Mouse (Mus musculus) brown adipose tissue, adult 24 weeks (tissue): ENCODE results near the gene Fdxacb1. TPM values are rescaled to one million over a fixed set of nuclear protein-coding genes. Genes with fewer than 3 reads are reported as not detected.

Source experiments
- H3K27ac ChIP-seq: fragments of 200-500 bp; replicated peaks from 2 replicates; pipeline ENCODE4 v1.5.1; 2012; ENCODE audit warnings: low read depth, mild to moderate bottlenecking, low read length
- H3K4me1 ChIP-seq: fragments of 200-500 bp; 2 replicates; pipeline ENCODE4 v1.6.1; 2012; ENCODE audit warnings: low read length, mixed read lengths; ENCODE audit not compliant: control insufficient read depth, insufficient read depth, insufficient read length
- H3K4me3 ChIP-seq: fragments of 200-500 bp; 2 replicates; pipeline ENCODE4 v1.5.1; 2012; ENCODE audit warnings: low read depth, mild to moderate bottlenecking, low read length, moderate library complexity; ENCODE audit not compliant: insufficient read depth
- polyA plus RNA-seq: library from polyadenylated mRNA; stranded (reverse); fragments of >200 nt; gene quantifications from 2 replicates; pipeline ENCODE4 v1.2.4, GENCODE M21; 2012; ENCODE audit not compliant: missing spikeins, insufficient read depth, insufficient read length

Fdxacb1 gene
- polyA plus RNA-seq, 1 experiment = 5.1 TPM

DNA sequence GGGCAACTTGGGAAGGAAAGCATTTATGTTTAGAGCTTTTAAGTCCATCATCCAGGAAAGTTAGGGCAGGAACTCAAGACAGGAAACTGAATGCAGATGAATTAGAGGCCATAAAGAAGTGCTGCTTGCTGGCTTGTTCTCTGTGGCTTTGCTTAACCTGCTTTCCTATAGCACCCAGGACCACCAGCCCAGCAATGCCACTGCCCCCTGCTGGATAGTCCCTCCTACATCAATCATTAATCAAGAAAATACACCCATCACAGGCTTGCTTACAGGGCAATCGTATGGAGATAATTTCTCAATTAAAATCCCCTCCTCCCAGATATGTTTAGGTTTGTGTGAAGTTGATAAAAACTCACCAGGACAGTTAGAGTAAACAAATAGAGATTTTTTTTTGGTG, 4.7 kb upstream of the Fdxacb1 start:
- no peak overlapping the region for H3K27ac ChIP-seq
- H3K4me3 ChIP-seq = no peak overlapping the region
- H3K4me1 ChIP-seq = no peaks in the 10 kb centered on the region

DNA sequence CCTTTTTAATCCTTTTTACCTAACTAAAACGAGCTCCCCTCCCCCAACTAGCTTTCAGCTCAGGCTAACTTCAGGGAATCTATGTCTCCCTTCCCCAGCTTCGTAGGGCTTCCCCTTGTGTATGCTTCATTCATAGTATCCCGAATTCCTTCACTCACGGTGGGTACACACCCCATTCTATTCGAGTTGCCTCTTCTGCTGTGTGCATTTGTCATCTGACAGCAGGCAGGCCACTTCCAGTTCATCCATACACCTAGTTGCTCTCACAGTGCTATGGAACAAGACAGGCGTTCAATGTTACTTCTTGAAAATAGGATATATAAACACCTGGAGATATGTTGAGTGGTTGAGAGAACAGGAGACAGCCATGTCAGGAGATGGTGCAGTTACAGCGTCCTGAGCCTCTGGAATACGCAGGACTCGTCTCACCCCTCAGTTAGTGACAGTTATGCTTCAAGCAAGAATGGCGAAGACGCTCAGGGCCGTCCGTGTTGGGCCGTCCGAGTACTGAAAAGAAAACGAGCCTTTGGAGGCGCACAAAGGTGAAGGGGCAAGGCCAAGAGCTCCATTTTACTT, 417 bp upstream of the Fdxacb1 start:
- H3K4me3 ChIP-seq = peak overlapping the region; percentile 68
- peak overlapping the region; percentile 79 for H3K27ac ChIP-seq
- no peaks in the 10 kb centered on the region for H3K4me1 ChIP-seq

- Histone ChIP-seq H3K27ac (no peak overlapping the region), H3K4me3 (no peak overlapping the region), H3K4me1 (no peaks in the 10 kb centered on the region)
Observed at GRCm38 (mm10) chr9:50770011-50770410, 2.0 kb downstream of the Fdxacb1 start.

DNA sequence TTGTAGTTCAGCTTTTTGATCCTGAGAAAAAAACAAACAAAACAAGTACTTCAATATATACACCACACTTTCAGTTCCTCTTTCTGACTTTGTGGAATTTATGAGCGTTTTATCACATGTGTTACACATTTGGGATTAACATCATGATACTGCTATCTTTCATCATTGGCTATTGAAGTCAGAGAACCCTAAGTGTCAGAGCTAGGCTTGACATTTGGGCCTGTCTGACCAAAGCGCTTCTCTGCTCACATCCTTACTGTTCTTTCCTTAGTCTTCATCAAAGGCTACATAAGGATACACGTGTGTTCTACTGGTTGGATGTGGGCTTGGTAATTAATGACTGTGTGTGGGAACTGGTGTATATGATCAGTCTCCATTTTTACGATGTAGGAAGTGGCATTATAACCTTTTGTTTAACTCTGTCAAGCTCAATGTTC, 6.0 kb downstream of the Fdxacb1 start:
- Histone ChIP-seq H3K4me3 (no peak overlapping the region), H3K27ac (no peak overlapping the region), H3K4me1 (no peaks in the 10 kb centered on the region)

DNA sequence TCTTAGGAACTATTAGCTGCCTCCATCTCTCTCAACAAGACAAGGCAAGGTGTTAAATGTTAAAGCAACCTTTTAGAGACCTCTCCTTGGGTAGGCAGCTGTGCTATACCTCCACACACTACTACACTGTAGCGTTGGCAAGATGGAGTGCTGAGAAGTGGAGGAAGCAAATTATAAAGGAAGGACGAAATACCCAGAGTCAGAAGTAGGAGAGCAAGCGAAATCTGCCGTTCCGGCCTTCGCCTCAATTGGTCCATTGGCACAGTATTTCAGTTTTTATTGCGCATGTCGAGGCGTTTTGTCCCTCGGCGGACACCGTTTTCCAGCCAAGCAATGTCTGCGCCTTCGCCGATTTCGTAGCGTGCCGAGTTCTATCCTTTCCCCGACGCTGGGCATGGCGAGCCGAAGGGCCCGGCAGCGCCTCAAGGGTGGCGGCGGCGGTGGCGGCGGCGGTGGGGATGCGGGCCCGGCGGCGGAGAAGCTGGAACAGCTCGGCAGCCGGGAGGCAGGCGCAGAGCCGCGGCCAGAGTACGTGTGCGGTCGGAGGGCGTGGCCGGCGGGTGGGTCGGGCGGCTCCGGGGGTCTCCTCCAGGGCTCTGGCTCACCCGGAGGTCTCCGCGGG, 7.1 kb downstream of the Fdxacb1 start, which contains the start of the genes Alg9 and 1110032A03Rik:
Gene Alg9 (plus strand): TSS at position 29 of the 622 bp plus-strand sequence.
Gene 1110032A03Rik (minus strand): TSS at position 530 of the 622 bp plus-strand sequence.
- Histone ChIP-seq H3K4me1 (no peaks in the 10 kb centered on the region), H3K27ac (peak within 1 kb of the TSS; percentile 51), H3K4me3 (peak within 1 kb of the TSS; percentile 67)

DNA sequence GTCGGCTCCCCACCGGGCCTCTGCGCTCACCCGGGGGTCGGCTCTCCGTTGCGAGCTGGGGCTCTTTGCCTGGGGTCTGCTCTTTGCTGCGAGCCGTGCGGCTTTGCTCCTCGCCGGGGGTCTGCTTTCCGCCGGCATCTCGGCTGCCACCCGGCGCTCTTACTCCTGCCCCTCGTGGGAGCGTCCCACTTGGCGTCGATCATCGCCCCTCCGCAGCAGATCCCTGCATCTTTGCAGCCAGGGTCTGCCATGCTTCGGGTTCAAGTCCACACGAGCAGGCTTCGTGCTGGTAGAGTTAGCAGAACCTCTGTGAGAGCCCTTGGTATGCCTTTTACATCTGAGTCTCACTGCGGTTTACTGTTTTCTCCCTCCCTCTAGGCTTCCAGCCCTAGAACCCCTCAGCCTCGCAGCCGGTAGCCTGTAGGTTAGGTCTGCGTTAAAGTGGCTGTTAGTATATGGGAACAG, 7.7 kb downstream of the Fdxacb1 start:
- peak overlapping the region; percentile 67 for H3K4me3 ChIP-seq
- no peak overlapping the region for H3K27ac ChIP-seq
- no peaks in the 10 kb centered on the region for H3K4me1 ChIP-seq

GRCm38 (mm10) chr9:50776162-50776760, 8.2 kb downstream of the Fdxacb1 start:
- H3K27ac ChIP-seq = no peak overlapping the region
- H3K4me3 ChIP-seq = peak overlapping the region; percentile 67
- H3K4me1 ChIP-seq = no peaks in the 10 kb centered on the region

- Histone ChIP-seq H3K27ac (no peak overlapping the region), H3K4me1 (no peaks in the 10 kb centered on the region)
Observed at GRCm38 (mm10) chr9:50782155-50782554, 14.1 kb downstream of the Fdxacb1 start.

GRCm38 (mm10) chr9:50795266-50795665, 27.2 kb downstream of the Fdxacb1 start:
- no peak overlapping the region for H3K4me3 ChIP-seq
- no peak overlapping the region for H3K27ac ChIP-seq
- H3K4me1 ChIP-seq = peaks cover 12% of the 10 kb centered on the region

More at GRCm38 (mm10) chr9:50782155-50782554, 14.1 kb downstream of the Fdxacb1 start:
- no peak overlapping the region for H3K4me3 ChIP-seq

GRCm38 (mm10) chr9:50796776-50797175, 28.7 kb downstream of the Fdxacb1 start:
- H3K4me1 ChIP-seq = peaks cover 12% of the 10 kb centered on the region
- H3K27ac ChIP-seq = peak overlapping the region; percentile 87
- no peak overlapping the region for H3K4me3 ChIP-seq

DNA sequence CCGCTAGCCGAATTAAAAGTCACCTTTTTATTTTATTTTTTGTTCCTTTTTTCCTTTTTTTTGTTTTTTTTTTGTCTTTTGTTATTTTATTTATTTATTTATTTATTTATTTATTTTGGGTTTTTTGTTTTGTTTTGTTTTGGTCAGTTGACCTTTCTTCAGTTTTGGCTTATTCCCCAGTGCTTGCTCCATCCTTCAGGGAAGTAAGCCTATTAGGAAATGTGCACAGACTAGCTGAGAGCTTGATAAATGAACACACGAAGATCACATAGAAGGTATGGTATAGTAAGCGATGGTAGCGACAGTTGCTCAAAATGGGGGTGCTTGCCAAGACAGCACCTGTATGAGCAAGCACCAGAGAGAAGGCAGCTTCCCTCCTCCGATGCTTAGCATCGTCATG, 29.6 kb downstream of the Fdxacb1 start:
- Histone ChIP-seq H3K4me1 (peaks cover 12% of the 10 kb centered on the region), H3K4me3 (no peak overlapping the region), H3K27ac (peak overlapping the region; percentile 98)

GRCm38 (mm10) chr9:50798368-50798767, 30.3 kb downstream of the Fdxacb1 start:
- Histone ChIP-seq H3K27ac (peak overlapping the region; percentile 98), H3K4me1 (peaks cover 14% of the 10 kb centered on the region), H3K4me3 (no peak overlapping the region)

- H3K4me3 ChIP-seq = no peak overlapping the region
- H3K27ac ChIP-seq = no peak overlapping the region
- peaks cover 12% of the 10 kb centered on the region for H3K4me1 ChIP-seq
Observed at GRCm38 (mm10) chr9:50800985-50801384, 32.9 kb downstream of the Fdxacb1 start.

DNA sequence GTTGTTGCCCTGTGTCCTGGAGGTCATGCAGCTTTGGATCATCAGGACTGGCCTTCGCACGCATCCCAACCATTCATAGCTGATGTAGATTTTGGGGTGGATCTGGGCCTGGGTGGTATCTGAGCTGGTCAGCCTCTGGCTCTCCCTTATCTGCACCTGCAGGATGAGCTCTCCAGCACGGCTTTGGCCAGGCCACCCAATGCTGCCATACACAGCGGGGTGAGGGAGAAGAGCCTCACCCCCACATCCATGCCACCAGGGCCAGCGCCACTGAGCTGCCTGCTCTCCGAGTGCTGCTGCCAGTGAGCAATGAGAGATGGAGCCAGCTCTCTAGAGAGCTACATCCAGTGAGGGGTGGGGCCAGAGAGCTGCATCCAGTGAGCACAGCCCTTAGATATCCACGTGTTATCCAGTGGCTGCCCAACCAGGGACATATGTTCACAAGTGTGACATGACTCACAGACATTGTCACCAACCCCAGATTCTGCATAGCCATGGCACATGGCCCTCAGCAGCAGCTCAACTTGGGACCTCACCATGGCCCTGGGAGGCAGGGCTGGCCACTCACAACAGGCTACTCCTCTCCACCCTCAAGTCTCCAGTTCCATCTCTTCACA, 35.1 kb downstream of the Fdxacb1 start:
- 0 out of 2 replicates have a peak overlapping the region, but pooled peaks have one; percentile 16 for H3K27ac ChIP-seq

DNA sequence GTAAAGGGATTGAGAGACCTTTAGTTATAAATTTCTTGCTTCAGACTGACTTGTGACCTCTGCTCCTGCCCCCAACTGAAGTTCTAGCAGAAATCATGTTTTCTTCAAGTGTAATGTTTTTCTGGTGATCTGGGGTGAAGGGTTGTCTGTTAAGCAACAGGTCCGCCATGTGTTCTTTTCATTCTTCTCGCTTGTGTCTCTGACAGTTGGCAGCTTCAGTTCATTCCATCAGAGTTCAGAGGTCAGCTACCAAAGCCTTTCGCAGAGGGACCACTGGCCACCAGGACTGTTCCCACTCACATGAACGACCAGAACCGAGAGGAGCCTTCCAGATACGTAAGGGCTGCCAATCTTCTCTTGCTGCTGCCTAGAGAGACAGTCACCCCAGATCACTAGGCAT, 40.4 kb downstream of the Fdxacb1 start:
- Histone ChIP-seq H3K4me3 (no peak overlapping the region), H3K4me1 (peaks cover 13% of the 10 kb centered on the region), H3K27ac (peak overlapping the region; percentile 97)

More for the DNA sequence above, 35.1 kb downstream of the Fdxacb1 start:
- H3K4me1 ChIP-seq = peaks cover 2% of the 10 kb centered on the region; the same call in 1 of the 2 replicates
- H3K4me3 ChIP-seq = no peak overlapping the region
